Mouse (Mus musculus): ENCODE data around the gene Nemp1. TPM values are rescaled to one million over a fixed set of nuclear protein-coding genes. Genes with fewer than 3 reads are reported as not detected.

Gene Nemp1
- polyA plus RNA-seq, 1 experiment from 2014 or later: 12.6 TPM

GRCm38 (mm10) chr10:127679208-127679607 lies 12.5 kb downstream of the Nemp1 start:
- Histone ChIP-seq H3K27ac (ENCODE audit: low read length) (no peak overlapping the region), H3K4me1 (replicated peaks; ENCODE audit: control insufficient read depth, insufficient read depth, low read length) (peaks cover 11% of the 10 kb centered on the region), H3K36me3 (ENCODE audit: control insufficient read depth, insufficient read depth, low read length) (no peaks in the 10 kb centered on the region; the same call in 1 of the 2 replicates), H3K4me2 (ENCODE audit: low read depth, low read length) (no peak overlapping the region), H3K9me3 (ENCODE audit: control insufficient read depth, low read length) (no peaks in the 10 kb centered on the region), H3K9ac (ENCODE audit: low read length) (no peak overlapping the region), H3K4me3 (ENCODE audit: low read length) (no peak overlapping the region), H3K27me3 (ENCODE audit: control insufficient read depth, insufficient read depth, low read depth, low read length) (no peaks in the 10 kb centered on the region)
- 76% methylated on average over 1 of the region's 1 CpGs for WGBS
- ATAC-seq (ENCODE audit: low read depth): no peak

- Histone ChIP-seq H3K9ac (ENCODE audit: low read length) (no peak overlapping the region), H3K4me1 (replicated peaks; ENCODE audit: control insufficient read depth, insufficient read depth, low read length) (peaks cover 11% of the 10 kb centered on the region), H3K9me3 (ENCODE audit: control insufficient read depth, low read length) (no peaks in the 10 kb centered on the region), H3K27ac (ENCODE audit: low read length) (no peak overlapping the region), H3K4me3 (ENCODE audit: low read length) (no peak overlapping the region), H3K4me2 (ENCODE audit: low read depth, low read length) (no peak overlapping the region), H3K36me3 (ENCODE audit: control insufficient read depth, insufficient read depth, low read length) (no peaks in the 10 kb centered on the region; the same call in 1 of the 2 replicates), H3K27me3 (ENCODE audit: control insufficient read depth, insufficient read depth, low read depth, low read length) (no peaks in the 10 kb centered on the region)
- no peak for ATAC-seq (ENCODE audit: low read depth)
- 79% methylated on average over 3 of the region's 3 CpGs for whole genome bisulfite sequencing
Measured at GRCm38 (mm10) chr10:127679881-127680280, 13.2 kb downstream of the Nemp1 start.

- no peak overlapping the region for H3K27ac ChIP-seq (ENCODE audit: low read length)
- WGBS: 85% methylated on average over 6 of the region's 6 CpGs
- no peak overlapping the region for H3K4me3 ChIP-seq (ENCODE audit: low read length)
- H3K27me3 ChIP-seq (ENCODE audit: control insufficient read depth, insufficient read depth, low read depth, low read length): no peaks in the 10 kb centered on the region
- H3K36me3 ChIP-seq (ENCODE audit: control insufficient read depth, insufficient read depth, low read length): no peaks in the 10 kb centered on the region; the same call in 1 of the 2 replicates
- no peaks in the 10 kb centered on the region for H3K9me3 ChIP-seq (ENCODE audit: control insufficient read depth, low read length)
- H3K4me1 ChIP-seq (replicated peaks; ENCODE audit: control insufficient read depth, insufficient read depth, low read length): peaks cover 8% of the 10 kb centered on the region
- no peak overlapping the region for H3K9ac ChIP-seq (ENCODE audit: low read length)
- no peak for ATAC-seq (ENCODE audit: low read depth)
- H3K4me2 ChIP-seq (ENCODE audit: low read depth, low read length): no peak overlapping the region
Measured at GRCm38 (mm10) chr10:127682886-127683285, 16.2 kb downstream of the Nemp1 start.

GRCm38 (mm10) chr10:127691053-127691452 lies 24.4 kb downstream of the Nemp1 start:
- H3K4me1 ChIP-seq (replicated peaks; ENCODE audit: control insufficient read depth, insufficient read depth, low read length): no peaks in the 10 kb centered on the region

GRCm38 (mm10) chr10:127694636-127695035 lies 27.9 kb downstream of the Nemp1 start:
- no peak for ATAC-seq (ENCODE audit: low read depth)
- Histone ChIP-seq H3K4me1 (replicated peaks; ENCODE audit: control insufficient read depth, insufficient read depth, low read length) (no peaks in the 10 kb centered on the region), H3K36me3 (ENCODE audit: control insufficient read depth, insufficient read depth, low read length) (peaks cover 14% of the 10 kb centered on the region)

More at GRCm38 (mm10) chr10:127691053-127691452, 24.4 kb downstream of the Nemp1 start:
- WGBS: 10% methylated on average over 1 of the region's 1 CpGs
- H3K9ac ChIP-seq (ENCODE audit: low read length): no peak overlapping the region
- no peaks in the 10 kb centered on the region for H3K27me3 ChIP-seq (ENCODE audit: control insufficient read depth, insufficient read depth, low read depth, low read length)
- no peak overlapping the region for H3K27ac ChIP-seq (ENCODE audit: low read length)
- no peak overlapping the region for H3K4me3 ChIP-seq (ENCODE audit: low read length)
- H3K36me3 ChIP-seq (ENCODE audit: control insufficient read depth, insufficient read depth, low read length): peaks cover 13% of the 10 kb centered on the region
- H3K4me2 ChIP-seq (ENCODE audit: low read depth, low read length): no peak overlapping the region
- H3K9me3 ChIP-seq (ENCODE audit: control insufficient read depth, low read length): no peaks in the 10 kb centered on the region
- ATAC-seq (ENCODE audit: low read depth): no peak

GRCm38 (mm10) chr10:127695775-127696174 lies 29.1 kb downstream of the Nemp1 start:
- peaks cover 14% of the 10 kb centered on the region for H3K36me3 ChIP-seq (ENCODE audit: control insufficient read depth, insufficient read depth, low read length)

More at GRCm38 (mm10) chr10:127694636-127695035, 27.9 kb downstream of the Nemp1 start:
- H3K4me2 ChIP-seq (ENCODE audit: low read depth, low read length): no peak overlapping the region
- H3K4me3 ChIP-seq (ENCODE audit: low read length): no peak overlapping the region
- H3K9me3 ChIP-seq (ENCODE audit: control insufficient read depth, low read length): no peaks in the 10 kb centered on the region
- WGBS: 42% methylated on average over 2 of the region's 2 CpGs
- no peaks in the 10 kb centered on the region for H3K27me3 ChIP-seq (ENCODE audit: control insufficient read depth, insufficient read depth, low read depth, low read length)
- no peak overlapping the region for H3K27ac ChIP-seq (ENCODE audit: low read length)
- H3K9ac ChIP-seq (ENCODE audit: low read length): no peak overlapping the region

GRCm38 (mm10) chr10:127698966-127699365 lies 32.3 kb downstream of the Nemp1 start:
- Histone ChIP-seq H3K9me3 (ENCODE audit: control insufficient read depth, low read length) (no peaks in the 10 kb centered on the region), H3K27me3 (ENCODE audit: control insufficient read depth, insufficient read depth, low read depth, low read length) (no peaks in the 10 kb centered on the region), H3K4me1 (replicated peaks; ENCODE audit: control insufficient read depth, insufficient read depth, low read length) (no peaks in the 10 kb centered on the region), H3K4me2 (ENCODE audit: low read depth, low read length) (no peak overlapping the region), H3K9ac (ENCODE audit: low read length) (no peak overlapping the region), H3K36me3 (ENCODE audit: control insufficient read depth, insufficient read depth, low read length) (peaks cover 11% of the 10 kb centered on the region; the same call in 1 of the 2 replicates), H3K27ac (ENCODE audit: low read length) (no peak overlapping the region), H3K4me3 (ENCODE audit: low read length) (no peak overlapping the region)
- 92% methylated on average over 7 of the region's 7 CpGs for WGBS
- ATAC-seq (ENCODE audit: low read depth): no peak

More at GRCm38 (mm10) chr10:127695775-127696174, 29.1 kb downstream of the Nemp1 start:
- H3K9ac ChIP-seq (ENCODE audit: low read length): no peak overlapping the region
- ATAC-seq (ENCODE audit: low read depth): no peak
- no peak overlapping the region for H3K27ac ChIP-seq (ENCODE audit: low read length)
- H3K9me3 ChIP-seq (ENCODE audit: control insufficient read depth, low read length): no peaks in the 10 kb centered on the region
- no peaks in the 10 kb centered on the region for H3K27me3 ChIP-seq (ENCODE audit: control insufficient read depth, insufficient read depth, low read depth, low read length)
- H3K4me1 ChIP-seq (replicated peaks; ENCODE audit: control insufficient read depth, insufficient read depth, low read length): no peaks in the 10 kb centered on the region
- WGBS: 90% methylated on average over 7 of the region's 7 CpGs
- no peak overlapping the region for H3K4me3 ChIP-seq (ENCODE audit: low read length)
- no peak overlapping the region for H3K4me2 ChIP-seq (ENCODE audit: low read depth, low read length)

GRCm38 (mm10) chr10:127703299-127703698 lies 36.6 kb downstream of the Nemp1 start:
- no peaks in the 10 kb centered on the region for H3K27me3 ChIP-seq (ENCODE audit: control insufficient read depth, insufficient read depth, low read depth, low read length)
- no peak overlapping the region for H3K4me3 ChIP-seq (ENCODE audit: low read length)
- no peaks in the 10 kb centered on the region for H3K36me3 ChIP-seq (ENCODE audit: control insufficient read depth, insufficient read depth, low read length)
- H3K4me1 ChIP-seq (replicated peaks; ENCODE audit: control insufficient read depth, insufficient read depth, low read length): no peaks in the 10 kb centered on the region; the same call in 1 of the 2 replicates
- no peak overlapping the region for H3K9ac ChIP-seq (ENCODE audit: low read length)
- no peaks in the 10 kb centered on the region for H3K9me3 ChIP-seq (ENCODE audit: control insufficient read depth, low read length)
- H3K4me2 ChIP-seq (ENCODE audit: low read depth, low read length): no peak overlapping the region
- WGBS: 34% methylated on average over 4 of the region's 4 CpGs
- ATAC-seq (ENCODE audit: low read depth): no peak
- no peak overlapping the region for H3K27ac ChIP-seq (ENCODE audit: low read length)

- no peak overlapping the region for H3K4me3 ChIP-seq (ENCODE audit: low read length)
- H3K36me3 ChIP-seq (ENCODE audit: control insufficient read depth, insufficient read depth, low read length): no peaks in the 10 kb centered on the region
- 41% methylated on average over 2 of the region's 2 CpGs for WGBS
- no peak for ATAC-seq (ENCODE audit: low read depth)
- H3K27ac ChIP-seq (ENCODE audit: low read length): no peak overlapping the region
- no peaks in the 10 kb centered on the region for H3K27me3 ChIP-seq (ENCODE audit: control insufficient read depth, insufficient read depth, low read depth, low read length)
- no peaks in the 10 kb centered on the region; the same call in 1 of the 2 replicates for H3K4me1 ChIP-seq (replicated peaks; ENCODE audit: control insufficient read depth, insufficient read depth, low read length)
- no peaks in the 10 kb centered on the region for H3K9me3 ChIP-seq (ENCODE audit: control insufficient read depth, low read length)
- no peak overlapping the region for H3K9ac ChIP-seq (ENCODE audit: low read length)
- no peak overlapping the region for H3K4me2 ChIP-seq (ENCODE audit: low read depth, low read length)
Measured at GRCm38 (mm10) chr10:127704293-127704692, 37.6 kb downstream of the Nemp1 start.
